Mouse (Mus musculus) liver, embryonic 11.5 days (tissue): ENCODE measurements around the gene Bbx. TPM values are rescaled to one million over a fixed set of nuclear protein-coding genes. Genes with fewer than 3 reads are reported as not detected.

Experiments
- ATAC-seq: fragments of 200-750 bp; cut with Nextera tagmentation; replicated peaks from 2 replicates; pipeline ENCODE4 v1.8.0; 2017; ENCODE audit warnings: moderate number of reproducible peaks, mild to moderate bottlenecking, moderate TSS enrichment, moderate library complexity; ENCODE audit not compliant: low FRiP score
- DNase-seq: peaks from one replicate; pipeline ENCODE4 v3.0.0-alpha.2; 2017; ENCODE audit warnings: low spot score
- H3K27ac ChIP-seq: fragments of 300-500 bp; sonication (generic); 2 replicates; pipeline ENCODE4 v1.5.1; 2014; ENCODE audit warnings: mild to moderate bottlenecking, low read depth, low read length, control low read depth
- H3K27me3 ChIP-seq: fragments of 300-500 bp; sonication (generic); replicated peaks from 2 replicates; pipeline ENCODE4 v1.6.1; 2014; ENCODE audit warnings: low read length, mixed read lengths; ENCODE audit not compliant: control insufficient read depth, insufficient read depth
- H3K36me3 ChIP-seq: fragments of 300-500 bp; sonication (generic); 2 replicates; pipeline ENCODE4 v1.6.1; 2014; ENCODE audit warnings: mild to moderate bottlenecking, low read length, moderate library complexity, mixed read lengths; ENCODE audit not compliant: control insufficient read depth, insufficient read depth
- H3K4me1 ChIP-seq: fragments of 300-500 bp; sonication (generic); replicated peaks from 2 replicates; pipeline ENCODE4 v1.6.1; 2014; ENCODE audit warnings: low read length, mixed read lengths; ENCODE audit not compliant: control insufficient read depth, insufficient read depth
- H3K4me2 ChIP-seq: fragments of 300-500 bp; sonication (generic); 2 replicates; pipeline ENCODE4 v1.6.1; 2014; ENCODE audit warnings: mild to moderate bottlenecking, control low read depth, moderate library complexity
- H3K4me3 ChIP-seq: fragments of 300-500 bp; sonication (generic); 2 replicates; pipeline ENCODE4 v1.5.1; 2014; ENCODE audit warnings: low read depth, low read length, control low read depth
- H3K9ac ChIP-seq: fragments of 300-500 bp; sonication (generic); 2 replicates; pipeline ENCODE4 v1.6.1; 2014; ENCODE audit warnings: low read depth, low read length, control low read depth
- H3K9me3 ChIP-seq: fragments of 300-500 bp; sonication (generic); 2 replicates; pipeline ENCODE4 v1.6.1; 2016; ENCODE audit warnings: low read length, inconsistent platforms, mixed read lengths; ENCODE audit not compliant: control insufficient read depth
- WGBS: fragments of 180-500 bp; shearing (Covaris S2); extraction: QIAGEN DNeasy Blood & Tissue Kit; methylation state at CpG from one replicate; pipeline ENCODE4 v1.1.7; 2014; 5-methylcytosine and 5-hydroxymethylcytosine counted together
- polyA plus RNA-seq: library from polyadenylated mRNA; unstranded; fragments of >200 nt; fragmentation: Nextera tagmentation; extraction: Ambion mirVana; gene quantifications from 2 replicates; pipeline ENCODE4 v1.2.1, GENCODE M21; 2014

The Bbx gene
- polyA plus RNA-seq, 1 experiment from 2014 or later = 19.6 TPM

- DNase-seq (no peak), ATAC-seq (no peak)
- H3K27ac ChIP-seq = no peak overlapping the region
- no peaks in the 10 kb centered on the region for H3K4me1 ChIP-seq
- H3K9ac ChIP-seq = no peak overlapping the region
- H3K4me2 ChIP-seq = no peak overlapping the region
- no peaks in the 10 kb centered on the region for H3K27me3 ChIP-seq
- no peaks in the 10 kb centered on the region for H3K36me3 ChIP-seq
- H3K4me3 ChIP-seq = no peak overlapping the region
- no peaks in the 10 kb centered on the region for H3K9me3 ChIP-seq
- WGBS = 68% methylated on average over 5 of the region's 5 CpGs
Measured at GRCm38 (mm10) chr16:50254522-50255159, 177.5 kb downstream of the Bbx start.

DNA sequence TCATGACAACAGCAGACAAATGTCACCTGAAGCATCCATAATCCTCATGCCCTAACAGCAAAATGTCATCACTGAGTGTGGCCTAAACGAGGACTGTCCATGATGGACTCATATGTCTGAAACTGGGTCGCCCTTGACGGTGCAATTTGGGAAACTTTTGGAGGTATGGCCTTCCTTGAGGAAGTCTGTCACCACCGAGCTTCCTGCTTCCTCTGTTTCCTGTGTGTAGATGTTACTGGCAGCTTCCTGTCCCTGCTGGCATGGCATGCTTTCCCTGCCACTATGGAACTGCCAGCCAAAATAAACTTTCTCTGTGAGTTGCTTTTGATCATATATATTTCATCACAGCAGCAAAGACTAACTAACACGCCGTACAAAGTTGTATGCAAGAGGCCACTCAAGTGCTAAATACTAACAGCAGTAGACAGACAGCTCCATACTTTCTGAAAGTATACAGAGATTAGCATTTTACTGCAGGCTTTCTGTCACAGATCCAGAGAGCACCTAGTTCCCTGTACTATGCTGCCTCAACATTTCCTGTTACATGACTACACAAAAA is 180.7 kb downstream of the Bbx start:
- H3K4me1 ChIP-seq = no peaks in the 10 kb centered on the region
- no peak overlapping the region for H3K9ac ChIP-seq

GRCm38 (mm10) chr16:50250469-50250868 is 181.7 kb downstream of the Bbx start:
- Histone ChIP-seq H3K4me3 (no peak overlapping the region), H3K9me3 (no peaks in the 10 kb centered on the region), H3K27ac (no peak overlapping the region), H3K27me3 (no peaks in the 10 kb centered on the region), H3K36me3 (no peaks in the 10 kb centered on the region), H3K9ac (no peak overlapping the region), H3K4me1 (no peaks in the 10 kb centered on the region), H3K4me2 (no peak overlapping the region)
- DNase-seq (no peak), ATAC-seq (no peak)
- WGBS = 87% methylated on average over 5 of the region's 5 CpGs

More for the DNA sequence above, 180.7 kb downstream of the Bbx start:
- H3K27ac ChIP-seq = no peak overlapping the region
- no peaks in the 10 kb centered on the region for H3K9me3 ChIP-seq
- ATAC-seq = no peak
- H3K4me2 ChIP-seq = no peak overlapping the region
- WGBS = 67% methylated on average over 6 of the region's 6 CpGs
- no peaks in the 10 kb centered on the region for H3K36me3 ChIP-seq
- no peak for DNase-seq
- no peaks in the 10 kb centered on the region for H3K27me3 ChIP-seq
- no peak overlapping the region for H3K4me3 ChIP-seq

GRCm38 (mm10) chr16:50249036-50249435 is 183.2 kb downstream of the Bbx start:
- no peak overlapping the region for H3K4me2 ChIP-seq
- H3K27me3 ChIP-seq = no peaks in the 10 kb centered on the region
- DNase-seq (no peak), ATAC-seq (no peak)
- H3K9ac ChIP-seq = no peak overlapping the region
- no peak overlapping the region for H3K4me3 ChIP-seq
- WGBS = 86% methylated on average over 3 of the region's 3 CpGs
- no peaks in the 10 kb centered on the region for H3K36me3 ChIP-seq
- no peaks in the 10 kb centered on the region for H3K9me3 ChIP-seq
- no peak overlapping the region for H3K27ac ChIP-seq
- H3K4me1 ChIP-seq = no peaks in the 10 kb centered on the region

DNA sequence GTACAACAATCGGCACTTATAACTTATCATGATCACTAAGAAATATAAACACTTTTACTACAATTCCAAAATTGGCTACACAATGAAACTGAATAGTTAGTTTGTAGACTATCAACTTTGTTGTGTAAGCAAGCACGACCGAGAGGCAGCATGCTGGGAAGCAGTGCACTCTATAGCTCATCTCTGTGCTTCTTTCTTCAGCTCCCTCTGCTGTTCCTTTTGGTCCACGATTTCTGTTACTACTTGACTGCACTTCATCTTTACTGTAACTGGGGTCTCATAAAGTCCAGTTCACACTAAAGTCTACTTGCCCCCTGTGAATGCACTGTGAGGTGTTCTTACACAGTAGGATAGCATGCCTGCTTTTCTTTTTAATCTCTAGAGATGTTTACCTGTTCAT is 189.7 kb downstream of the Bbx start:
- Histone ChIP-seq H3K27ac (no peak overlapping the region), H3K4me2 (no peak overlapping the region), H3K4me1 (no peaks in the 10 kb centered on the region), H3K27me3 (no peaks in the 10 kb centered on the region), H3K9me3 (no peaks in the 10 kb centered on the region), H3K36me3 (no peaks in the 10 kb centered on the region), H3K4me3 (no peak overlapping the region), H3K9ac (no peak overlapping the region)
- WGBS = 67% methylated on average over 4 of the region's 4 CpGs
- no peak for ATAC-seq
- DNase-seq = no peak

GRCm38 (mm10) chr16:50241604-50242003 is 190.6 kb downstream of the Bbx start:
- Histone ChIP-seq H3K9me3 (no peaks in the 10 kb centered on the region), H3K27me3 (no peaks in the 10 kb centered on the region), H3K9ac (no peak overlapping the region), H3K36me3 (no peaks in the 10 kb centered on the region), H3K4me2 (no peak overlapping the region), H3K27ac (no peak overlapping the region), H3K4me3 (no peak overlapping the region), H3K4me1 (no peaks in the 10 kb centered on the region)
- ATAC-seq (no peak), DNase-seq (no peak)
- WGBS = 94% methylated on average over 3 of the region's 3 CpGs

DNA sequence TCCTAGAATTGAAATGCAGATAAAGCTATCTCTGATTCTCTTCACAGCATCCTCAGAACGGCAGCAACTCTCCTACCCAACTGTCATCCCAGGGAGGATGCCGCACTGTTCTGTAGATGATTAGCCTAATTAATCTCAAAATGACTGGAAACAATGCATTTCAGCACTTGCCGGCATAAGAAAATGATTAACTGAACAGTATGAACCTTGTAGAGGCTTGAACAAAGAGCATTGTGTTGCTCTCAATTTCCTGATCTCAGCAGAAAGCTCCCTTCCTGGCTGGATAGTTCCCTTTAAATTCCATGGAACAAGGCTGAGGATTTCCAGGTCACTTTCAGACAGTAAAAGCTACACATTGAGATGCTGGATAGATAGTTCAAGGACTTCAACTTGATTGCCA is 197.0 kb downstream of the Bbx start:
- Histone ChIP-seq H3K4me2 (no peak overlapping the region), H3K4me3 (no peak overlapping the region), H3K36me3 (no peaks in the 10 kb centered on the region), H3K4me1 (no peaks in the 10 kb centered on the region), H3K27ac (no peak overlapping the region), H3K27me3 (no peaks in the 10 kb centered on the region), H3K9ac (no peak overlapping the region), H3K9me3 (no peaks in the 10 kb centered on the region)
- ATAC-seq = no peak
- DNase-seq = no peak
- WGBS = 69% methylated on average over 3 of the region's 3 CpGs

DNA sequence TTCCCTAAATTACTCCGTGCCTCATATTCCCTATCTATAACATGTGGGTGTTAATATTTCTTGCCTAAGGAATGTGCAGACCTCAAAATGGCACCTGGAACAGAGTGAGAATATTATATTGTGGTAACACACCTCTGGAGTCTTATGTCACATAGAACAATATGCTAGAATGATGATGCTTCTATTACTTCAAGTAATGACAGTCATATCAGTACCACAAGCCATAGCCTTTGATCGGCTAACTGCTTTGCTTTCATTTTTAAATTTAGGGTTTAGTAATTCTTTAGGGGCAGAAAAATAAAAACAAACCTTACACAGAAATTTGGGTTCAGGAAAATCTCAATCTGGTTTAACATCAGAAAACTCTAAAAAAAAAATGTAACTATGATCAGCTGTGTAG is 201.6 kb downstream of the Bbx start:
- H3K4me3 ChIP-seq = no peak overlapping the region
- H3K9me3 ChIP-seq = no peaks in the 10 kb centered on the region
- DNase-seq (no peak), ATAC-seq (no peak)
- no peaks in the 10 kb centered on the region for H3K4me1 ChIP-seq
- H3K27me3 ChIP-seq = no peaks in the 10 kb centered on the region
- no peak overlapping the region for H3K9ac ChIP-seq
- no peak overlapping the region for H3K4me2 ChIP-seq
- no peak overlapping the region for H3K27ac ChIP-seq
- whole genome bisulfite sequencing = 94% methylated on average over 2 of the region's 2 CpGs
- H3K36me3 ChIP-seq = no peaks in the 10 kb centered on the region

- Histone ChIP-seq H3K9me3 (no peaks in the 10 kb centered on the region), H3K4me3 (no peak overlapping the region), H3K27me3 (no peaks in the 10 kb centered on the region), H3K36me3 (no peaks in the 10 kb centered on the region), H3K4me2 (no peak overlapping the region), H3K4me1 (no peaks in the 10 kb centered on the region), H3K27ac (no peak overlapping the region), H3K9ac (no peak overlapping the region)
- ATAC-seq = no peak
- no peak for DNase-seq
- WGBS = 96% methylated on average over 1 of the region's 1 CpGs
Measured at GRCm38 (mm10) chr16:50228833-50229232, 203.4 kb downstream of the Bbx start.
